Mouse (Mus musculus) kidney, adult 18-20 months (tissue): ENCODE data around the gene Lbhd2.

Experiments used
- DNase-seq: peaks from one replicate; pipeline ENCODE4 v3.0.0; 2021

Gene Lbhd2

GRCm38 (mm10) chr12:111432751-111433331, 26.2 kb downstream of the Lbhd2 start:
- no peak for DNase-seq

DNA sequence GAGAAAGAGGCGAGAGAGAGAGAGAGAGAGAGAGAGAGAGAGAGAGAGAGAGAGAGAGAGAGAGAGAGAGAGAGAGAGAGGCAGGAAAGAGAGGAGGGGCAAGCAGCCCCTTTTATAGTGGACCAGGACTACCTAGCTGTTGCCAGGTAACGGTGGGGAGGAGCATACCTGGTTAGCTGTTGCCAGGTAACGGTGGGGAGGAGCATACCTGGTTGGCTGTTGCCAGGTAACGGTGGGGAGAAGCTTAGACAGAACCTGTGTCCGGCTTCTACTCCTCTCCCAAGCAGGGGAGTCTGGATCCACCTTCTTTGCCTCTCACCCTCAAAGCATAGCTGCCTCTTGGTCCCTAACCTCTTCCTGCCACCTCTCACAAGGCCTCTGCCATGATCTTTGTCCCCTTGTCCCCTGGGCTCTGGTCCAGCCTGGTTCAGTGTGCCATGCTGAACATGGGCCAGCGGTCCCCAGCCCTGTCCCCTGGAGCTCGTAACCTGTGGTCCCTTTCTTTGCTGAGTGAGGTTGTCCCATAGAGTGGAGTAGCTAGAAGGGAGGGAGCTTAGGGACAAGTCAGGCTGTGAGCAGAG, 27.6 kb downstream of the Lbhd2 start:
- DNase-seq = peak; percentile 57

- DNase-seq = peak; percentile 68
These were observed 28.2 kb downstream of the Lbhd2 start for GRCm38 (mm10) chr12:111434745-111435327.

- DNase-seq = no peak
These were observed 29.6 kb downstream of the Lbhd2 start for GRCm38 (mm10) chr12:111436170-111436569.

GRCm38 (mm10) chr12:111436640-111437039, 30.0 kb downstream of the Lbhd2 start:
- DNase-seq = no peak

GRCm38 (mm10) chr12:111437222-111437900, 30.8 kb downstream of the Lbhd2 start:
- DNase-seq = no peak

GRCm38 (mm10) chr12:111438850-111439249, 32.2 kb downstream of the Lbhd2 start:
- no peak for DNase-seq

DNA sequence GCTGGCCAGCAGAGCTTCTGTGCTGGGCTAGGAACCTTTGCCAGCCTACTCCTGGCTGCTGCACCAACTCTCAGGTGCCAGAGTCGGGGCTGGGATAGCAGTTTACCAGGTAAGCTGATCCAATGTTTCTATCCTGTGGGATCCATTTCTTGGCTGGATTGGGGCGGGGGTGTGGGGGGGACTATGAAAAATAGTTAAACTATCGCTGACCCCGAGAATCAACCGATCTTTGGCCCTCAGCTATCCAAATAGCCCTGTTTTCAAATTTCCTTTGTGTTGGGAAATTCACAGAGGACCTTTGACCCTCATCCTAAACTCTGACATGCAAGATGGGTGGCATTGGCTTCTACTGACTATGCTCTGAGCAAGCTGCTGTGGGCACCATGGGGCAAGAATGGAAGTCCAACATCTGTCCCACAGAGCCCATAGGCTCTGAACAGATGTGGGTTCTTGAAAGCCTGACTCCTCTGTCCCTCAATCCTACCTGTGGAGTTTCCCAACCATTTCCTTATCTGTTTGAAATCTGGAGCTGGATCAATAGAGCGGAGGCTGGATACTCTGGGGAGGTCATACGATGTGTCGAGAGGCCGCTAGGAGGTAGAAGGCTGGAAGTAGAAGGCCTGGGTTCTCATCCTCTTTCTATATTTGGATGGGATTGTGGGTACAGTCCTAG, 34.2 kb downstream of the Lbhd2 start:
- no peak for DNase-seq

GRCm38 (mm10) chr12:111441523-111441922, 34.9 kb downstream of the Lbhd2 start:
- no peak for DNase-seq

DNA sequence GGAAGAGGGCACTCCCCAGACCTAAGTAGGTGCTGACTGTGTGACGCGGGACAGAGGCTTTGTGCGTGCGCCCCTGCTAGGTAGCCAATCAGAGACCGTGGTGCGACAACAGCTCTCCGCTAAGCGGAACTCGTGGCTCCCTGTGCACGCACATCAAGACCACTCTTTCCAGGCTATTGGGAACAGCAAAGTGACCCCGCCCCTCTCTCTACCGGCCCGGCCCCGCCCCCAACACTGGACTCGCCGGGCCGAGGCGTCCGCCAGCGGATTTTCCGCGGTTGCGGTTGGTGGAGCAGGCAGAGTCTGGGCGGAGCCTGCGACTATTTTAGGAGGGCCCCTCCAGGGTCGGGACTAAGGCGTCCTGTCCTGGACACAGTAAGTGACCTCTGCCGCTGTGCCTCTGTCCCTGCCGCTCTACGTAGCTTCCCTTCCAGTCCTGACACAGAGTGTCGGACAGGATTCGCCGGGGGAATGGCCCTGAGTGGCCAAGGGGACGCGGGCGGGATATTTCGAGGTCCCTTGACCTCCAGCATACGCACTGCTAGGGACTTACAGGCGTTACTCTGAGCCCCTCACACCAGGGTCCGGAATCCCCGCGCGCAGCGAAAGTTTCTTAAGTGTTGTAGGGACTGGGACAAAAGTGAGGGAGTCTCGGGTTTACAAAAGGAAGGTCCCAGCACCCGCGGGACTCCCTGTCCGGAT, 35.9 kb downstream of the Lbhd2 start, which contains the start of gene Tnfaip2:
Gene Tnfaip2, plus strand, starts transcription at position 161 of the 702 bp plus-strand sequence.
- DNase-seq = peak; percentile 83

DNA sequence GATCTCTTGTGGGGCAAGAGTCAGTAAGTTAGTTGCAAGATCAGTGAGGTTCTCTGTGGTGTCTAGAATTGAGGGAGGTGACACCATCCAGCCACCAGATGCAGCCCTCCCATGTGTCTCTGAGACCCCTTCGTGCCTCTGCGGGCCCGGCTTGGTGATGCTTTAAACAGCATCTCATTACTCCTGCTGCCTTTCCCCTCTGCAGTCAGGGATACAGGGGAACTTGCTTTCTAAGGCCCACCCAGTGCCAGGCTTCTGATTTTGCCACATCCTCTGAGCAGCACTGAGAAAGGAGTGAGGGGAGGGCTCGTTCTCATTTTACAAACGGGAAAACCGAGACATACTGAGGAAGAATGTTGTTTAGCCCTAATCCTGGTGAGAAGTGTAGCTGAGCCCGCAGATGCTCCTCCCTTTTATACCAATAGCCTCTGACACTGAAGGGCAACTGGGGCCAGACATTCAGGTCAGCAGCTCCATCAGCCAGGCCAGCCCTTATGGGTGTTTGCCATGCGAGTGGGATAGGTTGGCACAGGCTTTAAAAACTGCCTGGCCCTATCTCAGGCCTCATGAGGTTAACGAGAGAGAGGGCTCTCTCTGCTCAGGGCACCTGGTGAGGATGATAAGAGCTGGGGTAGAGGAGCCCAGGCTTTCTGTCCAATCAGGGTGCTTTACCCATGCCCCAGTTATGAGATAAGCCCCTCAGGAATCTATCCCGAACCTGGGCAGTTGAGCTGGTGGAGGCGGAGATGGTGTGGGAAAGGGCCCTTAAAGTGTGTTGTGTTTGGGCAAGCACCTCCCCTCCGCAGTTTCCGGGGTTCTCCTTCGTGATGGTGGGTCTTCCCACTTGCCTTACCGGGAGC, 36.6 kb downstream of the Lbhd2 start:
- peak; percentile 24 for DNase-seq

- no peak for DNase-seq
These were observed 37.6 kb downstream of the Lbhd2 start for GRCm38 (mm10) chr12:111443921-111444831.

GRCm38 (mm10) chr12:111445161-111445889, 38.7 kb downstream of the Lbhd2 start:
- DNase-seq = peak; percentile 50

DNA sequence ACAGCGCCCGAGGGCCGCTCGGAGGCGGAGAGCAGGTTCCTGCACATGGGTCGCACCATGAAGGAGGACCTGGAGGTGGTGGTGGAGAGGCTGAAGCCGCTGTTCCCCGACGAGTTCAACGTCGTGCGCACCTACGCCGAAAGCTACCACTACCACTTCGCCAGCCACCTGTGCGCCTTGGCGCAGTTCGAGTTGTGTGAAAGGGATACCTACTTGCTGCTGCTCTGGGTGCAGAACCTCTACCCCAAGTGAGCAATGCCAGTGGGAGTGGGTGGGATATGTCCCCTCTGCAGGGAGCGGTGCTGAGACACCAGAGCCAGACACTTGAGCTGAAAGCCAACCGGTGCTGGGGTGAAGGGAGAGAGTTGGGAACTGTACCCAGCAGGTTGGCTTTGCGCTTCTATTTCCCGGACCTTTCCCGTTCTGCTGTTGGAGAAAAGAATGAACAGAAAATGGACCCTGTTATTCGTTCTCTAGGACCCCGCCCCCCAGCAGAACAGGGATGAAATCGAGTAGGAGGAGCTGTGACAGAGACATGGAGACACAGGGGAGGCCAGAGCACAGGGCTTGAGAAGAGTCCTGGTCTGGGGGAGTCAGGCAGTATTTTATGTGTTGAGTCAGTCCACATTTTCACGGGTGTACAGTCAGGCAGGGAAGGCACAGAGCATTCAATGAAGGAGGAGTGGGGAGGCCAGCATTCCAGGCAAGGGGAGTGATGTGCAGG, 39.4 kb downstream of the Lbhd2 start:
- peak; percentile 28 for DNase-seq

DNA sequence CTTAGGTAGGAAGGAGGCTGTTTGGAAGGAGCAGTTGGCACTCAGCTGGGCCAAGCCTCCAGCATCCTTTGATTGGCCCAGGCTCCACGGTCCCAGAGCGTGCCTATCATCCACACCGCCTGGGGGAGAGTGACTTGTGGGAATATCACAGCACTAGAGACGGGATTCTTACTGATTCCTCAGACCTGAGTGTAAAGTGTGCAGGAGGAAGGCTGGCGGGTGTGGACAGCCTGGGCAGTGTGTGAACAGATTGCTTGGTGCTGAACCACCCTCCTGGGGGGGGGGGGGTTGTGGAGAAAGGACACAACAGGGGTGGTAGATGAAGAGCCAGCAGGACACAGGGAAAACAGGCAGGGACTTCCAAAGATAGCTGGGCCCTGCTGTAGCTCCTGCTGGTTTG, 40.1 kb downstream of the Lbhd2 start:
- DNase-seq = peak; percentile 32

DNA sequence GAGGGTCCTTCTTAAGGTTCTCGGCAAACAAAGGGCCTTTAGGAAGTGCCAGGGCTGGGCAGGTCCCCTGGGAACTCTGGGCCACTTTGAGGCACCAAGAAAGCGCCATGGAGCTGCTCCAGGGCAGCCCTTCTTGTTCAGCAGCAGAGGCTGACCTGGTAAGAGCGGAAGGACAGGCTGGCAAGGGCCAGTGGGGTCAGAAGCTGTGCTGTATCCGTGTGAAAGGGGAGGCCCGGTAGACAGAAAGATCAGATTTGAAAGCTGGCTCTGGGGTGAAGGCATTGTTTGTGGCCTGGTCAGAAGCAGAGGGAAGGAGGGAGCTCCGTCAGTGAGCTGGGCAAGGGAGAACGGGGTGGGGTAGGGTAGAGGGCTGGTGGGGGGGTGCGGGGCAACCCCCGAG, 40.7 kb downstream of the Lbhd2 start:
- DNase-seq = peak; percentile 38

DNA sequence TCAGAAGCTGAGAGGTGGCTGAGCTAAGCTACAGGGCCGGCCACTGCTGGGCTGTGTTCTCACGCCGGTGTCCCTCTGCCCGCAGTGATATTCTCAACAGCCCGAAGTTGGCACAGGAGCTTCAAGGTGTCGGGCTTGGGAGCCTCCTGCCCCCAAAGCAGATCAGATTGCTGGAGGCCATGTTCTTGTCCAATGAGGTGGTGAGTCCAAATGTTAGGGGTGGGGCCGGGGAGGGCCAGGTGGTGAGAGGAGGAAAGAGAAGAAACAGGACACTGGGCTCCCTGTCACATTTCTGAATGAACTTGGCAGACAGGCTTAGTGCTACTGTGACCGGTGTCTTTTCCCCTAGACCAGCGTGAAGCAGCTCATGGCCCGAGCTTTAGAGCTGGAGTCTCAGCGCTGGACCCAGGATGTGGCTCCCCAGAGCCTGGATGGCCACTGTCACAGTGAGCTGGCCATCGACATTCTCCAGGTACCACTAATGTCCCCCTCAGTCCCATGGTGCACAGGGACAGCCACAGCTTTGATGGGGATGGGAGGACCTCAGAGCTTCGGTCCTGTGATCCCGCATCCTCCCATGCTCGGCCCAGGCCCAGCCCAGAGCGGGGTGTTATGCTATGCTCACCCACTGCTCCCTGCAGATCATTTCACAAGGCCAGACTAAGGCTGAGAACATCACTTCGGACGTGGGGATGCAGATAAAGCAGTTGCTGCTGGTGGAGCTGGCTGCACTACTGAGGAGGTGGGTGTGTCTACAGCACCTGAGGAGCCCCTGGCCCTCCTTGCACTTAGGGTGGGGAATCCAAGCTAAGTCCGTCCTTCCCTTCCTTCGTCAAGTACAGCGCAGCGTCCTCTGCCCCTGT, 41.5 kb downstream of the Lbhd2 start:
- peak; percentile 27 for DNase-seq
